Mouse (Mus musculus) right cerebral cortex, postnatal 4 days (tissue): ENCODE results near the gene Ankzf1.
A peak's percentile ranks its signal among the peaks of the same experiment; 100 is the strongest.

Source experiments
- DNase-seq: peaks from one replicate; pipeline ENCODE4 v3.0.0-alpha.2; 2022

The Ankzf1 gene

DNA sequence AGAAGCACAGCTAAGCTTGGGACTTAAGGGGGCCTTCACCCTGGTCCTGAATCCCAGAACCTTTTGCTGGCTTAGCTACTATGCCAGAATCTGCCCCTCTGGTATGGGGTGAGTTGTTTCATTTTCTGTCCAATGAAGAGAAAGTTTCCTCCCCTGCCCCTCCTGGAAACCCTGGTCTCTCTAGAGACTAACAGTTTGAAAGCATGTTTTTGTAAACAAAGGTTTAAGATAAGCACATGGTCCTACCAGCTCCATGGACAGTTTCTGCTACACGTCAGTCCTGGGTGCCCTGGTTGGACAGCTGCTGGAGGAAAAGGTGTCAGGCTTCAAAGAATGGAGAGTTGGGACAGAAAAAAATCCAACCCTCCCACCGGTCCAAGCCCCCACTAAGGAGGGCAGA is 1.4 kb upstream of the Ankzf1 start:
- DNase-seq: no peak

DNA sequence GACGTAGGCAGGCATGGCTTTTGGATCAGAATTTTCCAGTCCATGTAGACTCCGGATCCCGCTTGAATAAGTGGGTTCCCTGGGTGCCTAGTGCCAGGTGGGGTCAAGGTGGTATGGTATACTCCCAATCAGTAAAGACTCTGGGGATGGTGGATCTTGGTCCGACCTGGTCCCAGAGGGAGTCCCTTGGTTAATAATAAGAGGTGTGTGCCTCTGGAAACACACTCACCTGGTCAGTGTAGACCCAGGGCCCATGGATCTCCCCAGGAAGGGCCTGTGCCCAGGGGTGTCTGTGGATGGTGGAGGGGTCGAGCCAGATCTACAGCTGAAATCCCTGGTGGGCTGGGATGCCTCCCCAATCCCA is 711 bp upstream of the Ankzf1 start:
- no peak for DNase-seq

DNA sequence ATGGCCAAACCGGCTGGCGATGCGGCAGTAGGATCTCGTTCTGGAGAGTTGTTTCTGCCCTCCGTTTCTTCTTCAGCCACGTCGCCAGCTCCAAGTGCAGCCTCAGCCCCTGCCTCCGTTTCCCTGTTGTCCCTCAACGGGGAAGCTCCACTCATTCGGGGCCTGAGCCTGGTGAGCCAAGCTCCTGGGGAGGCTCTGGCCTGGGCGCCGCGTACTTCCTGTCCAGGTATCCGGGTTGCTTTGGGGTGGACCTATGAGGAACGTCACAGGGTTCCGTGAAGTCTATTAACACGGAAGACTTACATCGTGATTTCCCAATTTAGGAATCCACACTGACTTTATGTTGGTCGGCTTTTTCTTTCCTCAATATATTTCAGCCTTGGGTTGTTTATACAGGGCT is 501 bp downstream of the Ankzf1 start:
- DNase-seq: no peak

DNA sequence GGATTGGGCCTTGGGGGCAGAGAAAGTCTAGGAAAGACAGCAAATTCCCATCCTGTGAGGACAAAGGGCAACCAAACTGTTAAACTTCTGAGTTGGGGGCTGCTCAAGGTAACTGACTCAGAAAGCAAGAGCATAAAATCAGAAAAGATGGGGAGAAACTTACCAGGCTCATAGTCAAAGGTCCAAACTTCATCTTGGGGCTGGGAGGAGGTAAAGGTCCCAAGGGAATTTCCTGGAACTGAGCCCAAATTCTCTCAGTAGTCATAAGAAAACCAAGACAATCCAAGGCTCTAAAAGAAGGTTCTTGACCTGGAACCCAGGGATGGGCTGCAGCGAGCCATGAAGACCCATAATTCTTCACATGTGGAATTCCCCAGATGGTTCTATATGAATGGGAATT is 9.3 kb downstream of the Ankzf1 start:
- no peak for DNase-seq

DNA sequence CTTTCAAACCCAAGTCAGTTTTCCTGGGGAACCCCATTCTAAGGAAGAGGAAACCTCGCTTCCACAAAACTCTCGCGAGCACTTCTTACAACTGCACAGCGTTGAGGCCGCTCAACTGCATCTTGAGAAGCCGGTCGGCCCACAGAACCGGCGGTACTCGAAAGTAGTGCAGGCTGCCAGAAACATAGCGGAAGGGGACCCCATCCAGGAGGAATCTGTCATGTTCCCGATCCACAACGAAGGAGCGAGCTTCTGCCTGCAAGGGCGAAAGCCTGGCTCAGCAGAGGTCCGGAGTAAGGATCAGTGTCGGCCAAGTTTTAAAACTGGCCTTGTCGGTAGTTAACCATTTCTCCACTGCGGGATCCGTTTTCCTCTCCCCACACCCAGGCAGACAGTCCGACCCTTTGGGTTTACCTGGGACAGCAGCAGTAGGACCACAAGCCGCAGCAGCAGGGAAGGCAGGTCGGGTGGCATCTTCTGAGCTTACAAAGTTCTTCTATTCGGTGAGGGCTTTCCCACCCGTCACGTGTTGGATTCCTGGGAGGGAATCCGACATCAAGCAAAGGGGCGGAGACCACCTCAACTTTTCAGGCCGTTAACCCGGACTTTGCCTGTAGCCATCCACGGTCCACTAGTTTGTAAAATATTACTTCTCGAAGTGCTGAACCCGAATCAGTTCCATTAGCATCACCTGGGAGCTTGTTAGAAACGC is 17.2 kb downstream of the Ankzf1 start:
- DNase-seq: no peak

DNA sequence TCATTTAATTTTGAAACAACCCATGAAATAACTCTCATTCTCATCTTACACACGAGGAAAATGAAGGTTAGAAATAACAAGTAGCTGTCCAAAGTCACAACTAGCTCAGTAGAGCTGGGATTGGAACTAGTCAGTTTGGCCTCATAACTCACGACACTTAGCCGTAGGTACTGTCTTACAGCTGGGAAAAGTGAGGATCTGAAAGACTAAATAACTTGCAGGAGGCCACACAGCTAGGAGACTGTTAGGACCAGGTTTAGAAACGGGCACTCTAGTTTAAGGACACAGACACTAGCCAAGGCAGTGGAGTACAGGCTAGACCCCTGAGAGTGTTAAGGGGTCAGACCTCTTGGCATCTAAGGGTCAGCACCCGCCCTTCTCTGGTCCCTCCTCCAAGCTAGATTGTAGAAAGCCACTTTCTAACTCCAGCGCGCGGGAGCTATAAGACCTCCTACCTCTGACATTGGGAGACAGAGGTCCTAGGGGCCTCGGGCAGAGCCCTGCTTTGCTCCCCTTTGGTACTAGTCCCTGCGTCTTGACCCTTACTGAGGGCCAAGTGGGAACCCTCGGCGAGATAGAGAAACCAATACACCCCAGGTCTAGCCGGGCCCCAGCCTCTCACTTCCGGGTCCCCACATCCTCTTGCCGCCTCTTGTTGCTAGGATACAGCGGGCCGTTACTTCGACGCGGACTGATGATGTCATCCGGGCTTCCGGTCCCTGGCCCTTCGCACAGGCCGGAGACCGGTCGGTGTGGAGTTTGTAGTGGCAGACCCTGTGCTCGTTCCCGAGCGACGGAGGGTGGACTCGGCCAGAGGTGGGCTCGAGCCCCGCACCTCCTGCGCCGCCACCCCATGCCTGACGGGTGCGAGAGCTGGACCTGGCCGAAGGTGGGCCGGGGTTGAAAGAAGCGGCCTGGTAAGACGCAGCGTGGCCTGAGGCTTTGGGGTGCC is 18.5 kb downstream of the Ankzf1 start, which contains the start of the genes Glb1l and Stk16:
TSS of gene Glb1l (minus strand) at position 678 of the 952 bp plus-strand sequence.
TSS of gene Stk16 (plus strand) at position 703 of the 952 bp plus-strand sequence.
- DNase-seq: peak; percentile 97

DNA sequence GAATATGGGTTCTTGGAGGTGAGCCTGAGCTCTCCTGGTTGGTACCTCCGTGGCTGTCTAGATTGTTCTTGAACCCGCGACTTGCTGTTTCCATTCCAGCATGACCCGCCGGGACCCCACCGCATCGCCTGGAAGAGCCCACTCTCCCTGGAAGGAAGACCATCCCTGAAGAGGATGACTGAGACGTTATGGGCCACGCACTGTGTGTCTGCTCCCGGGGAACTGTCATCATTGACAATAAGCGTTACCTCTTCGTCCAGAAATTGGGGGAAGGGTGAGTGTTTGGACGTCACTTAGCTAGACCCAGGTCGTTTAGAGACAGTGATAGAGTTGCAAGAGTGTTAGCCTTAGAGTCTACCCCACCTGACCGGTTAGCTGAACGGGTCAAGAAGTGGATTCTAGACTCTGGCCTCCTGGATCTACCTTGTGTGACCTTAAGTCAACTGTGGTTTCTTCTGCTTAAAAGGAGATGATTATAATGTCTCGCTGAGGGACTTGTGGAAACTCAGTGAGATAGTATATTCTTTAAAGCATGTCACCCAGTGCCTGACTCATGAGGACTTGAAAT is 19.3 kb downstream of the Ankzf1 start:
- DNase-seq: no peak

DNA sequence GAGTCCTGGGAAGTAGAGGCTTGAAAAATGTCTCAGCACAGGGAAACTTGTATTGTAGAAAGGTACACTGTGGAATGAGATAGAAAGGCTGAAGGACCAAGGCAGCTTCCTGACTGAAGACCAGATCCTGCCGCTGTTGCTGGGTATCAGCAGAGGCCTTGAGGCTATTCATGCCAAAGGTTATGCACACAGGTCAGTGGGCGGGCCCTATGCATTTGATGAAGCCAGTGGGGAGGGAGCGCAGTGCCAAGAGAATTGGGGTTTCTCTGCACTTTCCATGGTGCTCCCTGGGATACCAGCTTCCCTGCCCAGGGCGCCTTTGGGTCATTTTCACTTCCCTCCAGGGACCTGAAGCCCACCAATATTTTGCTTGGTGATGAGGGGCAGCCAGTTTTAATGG is 20.6 kb downstream of the Ankzf1 start:
- DNase-seq: no peak

DNA sequence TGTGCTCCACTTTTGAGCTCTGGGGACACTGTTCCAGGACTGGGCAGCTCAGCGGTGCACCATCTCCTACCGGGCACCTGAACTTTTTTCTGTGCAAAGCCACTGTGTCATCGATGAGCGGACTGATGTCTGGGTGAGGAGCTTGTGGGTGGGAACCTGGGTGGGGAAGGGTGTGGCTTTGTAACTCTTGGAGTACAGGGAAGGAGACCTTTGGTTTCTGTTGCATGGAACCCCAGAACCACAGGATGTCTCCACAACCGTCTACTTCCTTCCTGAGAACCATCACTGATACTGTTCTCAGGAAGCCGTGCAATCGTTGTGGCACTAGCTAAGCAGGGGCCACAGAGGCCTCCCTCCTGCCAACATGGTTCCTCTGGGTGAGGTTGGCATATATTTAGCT is 21.1 kb downstream of the Ankzf1 start:
- no peak for DNase-seq

DNA sequence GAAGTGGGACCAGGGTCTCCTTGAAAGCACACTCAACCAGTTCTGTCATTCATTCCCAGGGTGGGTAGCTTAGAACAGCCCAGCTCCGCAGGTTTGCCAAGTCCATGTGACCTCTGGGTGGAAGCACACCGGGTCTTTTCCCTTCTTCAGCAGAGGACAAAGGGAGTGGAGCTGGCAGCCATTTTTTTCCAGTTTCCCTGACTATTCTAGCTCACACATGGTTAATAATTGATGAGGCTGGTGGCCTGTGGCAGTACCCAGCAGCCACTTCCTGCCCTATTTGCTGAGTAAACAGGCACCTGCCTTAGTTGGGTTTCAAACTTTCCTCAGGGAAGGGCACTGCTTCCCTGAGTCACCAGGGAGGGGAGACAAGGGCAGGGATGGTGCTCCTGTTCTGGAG is 22.5 kb downstream of the Ankzf1 start:
- no peak for DNase-seq

DNA sequence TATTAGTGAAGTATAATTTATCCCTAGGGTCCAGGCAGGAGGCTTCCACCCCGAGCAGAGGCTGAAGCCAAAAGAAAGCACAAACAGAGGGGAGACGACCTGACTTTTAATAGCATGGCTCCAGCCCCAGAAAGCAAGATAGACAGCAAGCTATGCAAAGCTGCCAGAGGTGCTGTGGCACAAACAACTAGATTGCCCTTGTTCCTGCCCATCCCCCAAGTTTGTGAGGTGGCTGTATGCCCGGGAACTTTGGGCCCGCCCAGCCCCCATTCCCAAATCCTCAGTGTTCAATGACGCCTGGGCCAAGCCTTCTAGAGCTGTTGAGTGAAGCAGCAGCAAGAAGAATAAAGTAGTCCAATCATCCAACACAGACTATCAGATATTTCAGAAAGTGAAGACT is 22.9 kb downstream of the Ankzf1 start:
- DNase-seq: peak; percentile 40

DNA sequence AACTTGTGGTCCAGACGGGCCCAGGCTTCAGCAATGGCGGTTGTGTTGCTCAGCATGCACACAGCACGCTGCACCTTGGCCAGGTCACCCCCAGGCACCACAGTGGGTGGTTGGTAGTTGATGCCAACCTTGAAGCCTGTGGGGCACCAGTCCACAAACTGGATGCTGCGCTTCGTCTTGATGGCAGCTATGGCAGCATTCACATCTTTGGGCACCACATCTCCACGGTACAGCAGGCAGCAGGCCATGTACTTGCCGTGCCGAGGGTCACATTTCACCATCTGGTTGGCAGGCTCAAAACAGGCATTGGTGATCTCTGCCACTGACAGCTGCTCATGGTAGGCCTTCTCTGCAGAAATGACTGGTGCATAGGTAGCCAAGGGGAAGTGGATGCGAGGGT is 23.8 kb downstream of the Ankzf1 start:
- DNase-seq: no peak

DNA sequence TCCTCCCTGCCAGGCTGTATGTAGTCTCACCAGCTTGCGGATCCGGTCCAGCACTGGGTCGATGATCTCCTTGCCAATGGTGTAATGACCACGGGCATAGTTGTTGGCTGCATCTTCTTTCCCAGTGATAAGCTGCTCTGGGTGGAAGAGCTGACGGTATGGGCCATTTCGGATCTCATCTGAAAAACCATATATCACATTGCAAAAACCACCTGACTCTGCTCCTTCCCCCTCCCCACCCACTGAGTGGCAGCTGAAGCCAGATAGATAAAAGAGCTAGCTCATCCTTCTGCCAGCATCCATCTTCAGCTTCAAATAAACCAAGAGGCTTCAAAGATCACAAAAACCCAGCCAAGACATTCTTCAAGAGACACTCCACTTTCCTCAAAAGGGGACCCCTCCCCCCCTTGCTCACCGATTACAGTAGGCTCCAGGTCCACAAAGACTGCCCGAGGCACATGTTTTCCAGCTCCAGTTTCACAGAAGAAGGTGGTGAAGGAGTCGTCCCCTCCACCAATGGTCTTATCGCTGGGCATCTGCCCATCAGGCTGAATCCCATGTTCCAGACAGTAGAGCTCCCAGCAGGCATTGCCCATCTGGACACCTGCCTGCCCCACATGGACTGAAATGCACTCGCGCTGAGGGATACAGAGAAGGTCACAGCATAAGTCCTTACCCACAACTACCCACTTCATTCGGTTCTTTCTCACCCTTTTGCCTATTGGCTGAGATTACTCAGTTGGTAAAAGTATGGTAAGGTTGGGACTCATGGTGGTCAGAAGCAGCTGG is 25.0 kb downstream of the Ankzf1 start:
- DNase-seq: no peak

DNA sequence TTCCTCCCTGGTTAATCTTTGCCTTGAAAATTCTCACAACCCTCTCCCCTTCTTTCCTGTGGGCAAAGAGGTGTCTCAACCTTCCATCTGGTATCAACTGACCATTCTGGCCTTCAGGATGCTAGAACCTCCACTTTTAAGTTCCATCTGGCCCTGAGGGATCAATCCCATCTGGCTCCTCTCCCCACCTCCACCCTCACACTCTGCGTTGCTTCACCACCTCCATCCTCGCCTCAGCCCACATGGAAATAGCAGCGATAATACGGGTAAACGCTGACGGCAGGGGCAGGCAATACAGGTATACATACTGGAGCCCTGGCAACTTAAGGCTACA is 25.9 kb downstream of the Ankzf1 start:
- no peak for DNase-seq

DNA sequence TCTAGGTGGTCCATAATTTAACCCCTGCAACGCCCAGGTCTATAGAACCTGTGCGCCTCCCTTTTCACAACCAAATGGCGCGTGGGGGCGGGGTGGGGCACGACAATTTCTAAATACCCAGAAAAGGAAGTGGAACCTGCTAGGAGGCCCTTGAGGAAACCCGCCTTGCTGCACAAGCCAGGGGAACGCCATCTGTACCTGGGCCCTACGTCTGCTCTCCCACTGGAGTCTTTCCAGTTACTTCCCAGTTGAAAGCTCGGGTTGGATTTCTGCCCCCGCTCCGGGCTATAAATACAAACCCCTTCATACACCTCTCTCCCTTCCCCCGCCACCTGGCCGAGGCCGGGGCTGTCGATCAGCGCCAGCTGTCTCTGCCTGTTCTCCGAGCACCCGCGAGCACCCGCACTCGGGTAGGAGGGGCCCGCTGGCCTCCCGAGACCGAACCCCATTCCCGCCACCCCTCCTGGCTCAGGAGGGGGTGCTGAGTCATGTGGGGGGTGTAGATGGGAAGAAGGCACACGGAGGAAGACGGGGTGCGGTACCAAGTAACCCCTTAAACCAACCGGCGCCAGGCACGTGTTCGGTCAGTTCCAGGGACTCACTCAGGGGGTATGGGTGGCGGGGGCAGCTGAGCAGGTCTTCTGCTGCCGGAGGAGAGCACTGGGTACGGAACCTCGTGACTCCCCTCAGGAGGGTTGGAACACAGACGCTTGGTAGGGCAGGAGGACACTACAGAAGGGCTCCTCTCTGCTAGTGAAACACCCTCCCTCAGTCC is 26.5 kb downstream of the Ankzf1 start:
- DNase-seq: peak; percentile 38

DNA sequence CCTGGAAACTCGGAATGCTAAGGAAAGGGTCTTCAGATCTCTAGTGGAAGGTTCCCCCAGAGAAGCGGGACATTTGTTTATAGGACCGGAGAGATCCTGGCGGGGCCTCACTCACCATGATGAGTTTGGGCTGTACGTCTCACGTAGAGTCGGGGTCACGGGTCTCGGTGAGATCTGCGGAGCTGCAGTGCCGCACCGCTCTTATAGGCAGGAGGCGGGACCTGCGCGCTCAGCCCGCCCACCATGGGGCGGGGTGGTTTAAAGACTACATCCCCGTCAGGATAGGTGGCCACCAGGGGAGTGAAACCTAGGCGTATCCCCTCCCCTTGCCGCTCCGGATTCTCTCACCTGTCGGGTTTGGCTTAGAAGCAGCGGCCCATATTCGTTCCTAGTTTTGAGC is 27.1 kb downstream of the Ankzf1 start:
- DNase-seq: peak; percentile 82

DNA sequence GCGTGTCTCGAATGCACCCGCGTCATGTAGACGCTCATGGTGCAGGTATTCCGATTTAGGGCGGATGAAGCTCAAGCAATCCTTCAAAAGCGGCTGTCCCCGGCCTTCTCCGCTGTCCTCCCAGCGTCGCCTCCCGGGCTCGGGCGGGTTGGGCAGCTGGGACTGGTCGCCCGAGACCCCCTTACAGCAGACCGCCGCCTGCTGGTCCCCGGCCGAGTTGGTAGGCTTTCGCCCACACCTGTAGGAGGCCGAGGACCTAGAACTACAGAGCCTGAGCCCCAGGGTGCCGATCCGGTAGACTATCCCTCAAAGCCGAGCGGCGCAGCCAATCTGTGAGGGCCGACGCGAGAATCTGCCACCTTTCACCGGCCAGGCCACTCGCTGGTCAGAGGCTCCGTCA is 27.6 kb downstream of the Ankzf1 start, which contains the start of gene Tuba4a:
TSS of gene Tuba4a (minus strand) at position 335 of the 400 bp plus-strand sequence.
- DNase-seq: peak; percentile 49

DNA sequence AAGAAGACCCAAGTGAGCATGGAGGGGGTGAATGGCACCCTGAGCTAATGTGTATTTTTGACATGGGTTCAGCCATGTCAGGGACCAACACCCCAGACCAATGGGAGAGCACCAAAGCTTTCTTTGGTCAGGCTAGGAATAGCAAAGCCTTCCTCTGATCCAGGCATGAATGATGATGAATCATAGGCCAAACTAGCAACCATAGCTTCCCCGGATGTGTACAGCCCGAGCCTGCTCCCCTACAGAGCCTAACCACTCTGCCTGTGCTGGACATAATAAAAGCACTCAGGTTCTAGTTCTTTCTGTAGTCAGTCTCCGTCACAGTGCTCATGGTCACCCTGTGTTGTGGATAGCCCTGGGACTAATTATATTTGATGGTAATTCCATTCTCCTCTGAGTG is 29.6 kb downstream of the Ankzf1 start:
- no peak for DNase-seq

DNA sequence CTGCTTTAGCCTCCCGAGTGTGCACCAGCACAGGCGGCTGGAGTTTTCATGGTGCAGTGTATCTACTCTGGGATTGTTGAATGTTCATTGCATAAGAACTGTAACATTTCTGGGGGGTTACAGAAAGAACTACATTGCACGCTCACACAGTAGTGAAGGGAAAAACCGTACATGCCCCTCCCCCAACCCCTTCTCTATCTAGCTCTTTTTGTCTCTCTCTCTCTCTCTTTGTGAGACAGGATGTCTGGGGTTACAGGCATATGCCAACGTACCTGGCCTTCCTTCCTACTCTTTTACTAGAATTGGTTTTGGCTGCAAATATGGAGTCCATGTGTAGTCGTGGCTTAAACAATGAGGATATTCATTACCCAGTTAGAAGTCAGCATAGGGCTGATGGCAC is 31.0 kb downstream of the Ankzf1 start:
- DNase-seq: no peak

DNA sequence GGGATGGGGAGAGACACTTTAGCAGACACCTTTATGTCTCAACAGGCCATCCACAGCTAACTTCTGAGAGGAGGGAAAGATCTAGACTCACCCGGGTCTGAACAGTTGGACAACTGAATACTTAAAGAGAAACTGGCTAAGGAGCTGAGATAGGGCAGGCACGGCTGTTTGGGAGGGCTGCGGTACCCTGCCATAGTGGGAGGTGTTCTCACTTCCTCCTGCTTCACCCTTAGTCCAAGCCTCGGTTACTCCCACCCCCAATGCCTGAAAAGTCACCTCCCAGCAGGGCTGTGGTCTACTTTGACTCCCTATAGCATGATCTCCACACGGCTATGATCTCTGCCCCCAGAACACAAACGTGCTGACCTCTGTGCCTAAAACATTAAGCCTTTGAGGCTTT is 31.6 kb downstream of the Ankzf1 start:
- no peak for DNase-seq

DNA sequence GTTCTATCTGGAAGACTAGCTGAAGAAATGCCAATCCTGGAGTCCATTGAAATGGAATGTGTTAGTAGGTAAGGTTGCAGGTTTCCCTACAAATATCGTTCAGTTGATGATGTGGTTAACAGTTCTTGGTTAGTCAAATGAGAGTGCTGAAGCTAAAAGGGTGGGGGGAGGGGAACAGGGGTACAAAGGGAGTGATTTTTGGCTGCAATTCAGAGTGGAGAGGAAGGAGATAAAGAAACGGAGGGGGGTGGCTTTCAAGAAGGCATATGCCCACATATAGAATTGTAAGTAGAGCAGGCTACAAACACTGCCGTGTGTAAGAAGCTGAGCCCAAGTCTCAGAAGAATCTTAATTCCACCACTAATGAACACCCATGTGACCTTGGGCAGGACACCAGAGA is 33.5 kb downstream of the Ankzf1 start:
- no peak for DNase-seq

DNA sequence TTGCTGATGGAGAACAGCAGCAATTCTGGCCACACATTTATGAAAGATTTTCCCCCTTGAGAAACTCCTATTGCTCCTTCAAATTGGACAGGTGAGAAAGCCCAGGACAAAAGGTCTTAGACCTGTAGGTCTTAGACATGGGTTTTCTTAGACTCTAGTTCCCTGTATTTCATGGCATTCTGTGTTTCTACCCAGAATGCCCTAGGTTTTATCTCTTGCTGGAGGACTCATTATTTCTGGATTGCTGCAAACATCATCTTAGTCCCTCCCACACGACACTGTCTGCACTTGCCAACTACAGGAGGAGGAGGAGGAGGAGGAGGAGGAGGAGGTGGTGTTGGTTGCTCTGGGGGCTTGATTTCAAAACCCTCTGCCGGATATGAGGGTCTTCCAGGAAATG is 34.2 kb downstream of the Ankzf1 start:
- DNase-seq: no peak
